Mouse (Mus musculus): Measurements from ENCODE around the gene Resp18.

DNA sequence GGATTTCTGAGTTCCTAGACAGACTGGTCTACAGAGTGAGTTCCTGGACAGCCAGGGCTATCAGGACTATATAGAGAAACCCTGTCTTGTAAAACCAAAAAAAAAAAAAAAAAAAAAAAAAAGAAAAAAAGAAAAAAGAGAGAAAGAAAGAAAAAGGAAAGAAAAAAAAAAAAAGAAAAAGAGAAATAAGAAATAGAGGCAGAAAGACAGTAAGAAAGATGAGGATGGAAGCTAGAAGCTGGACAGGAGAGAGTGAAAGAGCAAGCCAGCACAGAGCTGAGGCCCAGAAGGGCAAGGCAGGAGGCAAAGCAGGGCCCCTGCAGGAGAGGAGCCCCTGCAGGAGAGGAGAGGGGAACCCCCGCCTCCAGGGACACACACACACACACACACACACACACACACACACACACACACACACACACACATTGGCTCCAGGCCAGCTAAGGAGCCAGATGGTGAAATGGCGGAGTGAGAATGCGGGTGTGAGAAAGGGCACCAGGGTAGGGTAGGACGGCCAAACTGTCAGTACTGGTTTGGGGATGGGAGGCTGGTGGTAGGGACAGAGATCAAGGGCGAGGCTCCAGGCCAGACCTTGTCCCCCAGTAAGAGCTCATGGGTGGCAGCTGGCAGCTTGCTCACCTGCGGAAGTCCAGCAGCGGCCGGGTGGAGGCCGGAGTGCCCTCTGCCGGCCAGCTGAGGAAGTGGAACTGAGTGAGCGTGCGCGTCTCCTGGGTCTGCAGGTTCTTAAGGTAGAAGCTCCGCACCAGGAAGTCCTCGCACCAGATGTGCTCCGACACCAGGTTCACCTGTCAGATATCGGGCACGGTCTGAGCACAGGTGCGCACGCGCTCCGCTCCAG, 26.9 kb downstream of the Resp18 start:
- TF ChIP-seq MAFK (IDR thresholded peaks at IDR 0.05; ENCODE audit: insufficient replicate concordance, low read length), result no peak
- TF ChIP-seq ZNF384 (IDR thresholded peaks at IDR 0.05; ENCODE audit: low read depth, low read length), result peak; percentile 57
- TF ChIP-seq ZKSCAN1 (IDR thresholded peaks at IDR 0.05; ENCODE audit: borderline replicate concordance, low read depth, low read length), result no peak
- TF ChIP-seq POLR2A (IDR thresholded peaks at IDR 0.05; ENCODE audit: low read depth, low read length), result peak; percentile 52

Data from CH12.LX (cell line).